Mouse (Mus musculus) gastrocnemius, postnatal 36 days (tissue): ENCODE data around the gene Gli2. TPM values are rescaled to one million over a fixed set of nuclear protein-coding genes. Genes with fewer than 3 reads are reported as not detected.

ENCODE experiments used
- DNase-seq, 2 experiments: peaks; one replicate each; pipeline ENCODE4 v3.0.0; 2022
- intact Hi-C: fragments of 180-260 bp; cut with DNase I; formaldehyde crosslinking; loops from one replicate; pipeline ENCODE4 v1.15.1; 2025
- microRNA-seq, 2 experiments: library from miRNA; unstranded; fragments of <30 nt; microRNA quantifications; one replicate each; pipeline ENCODE4 v1.2.0; 2021
- total RNA-seq, 2 experiments: library from RNA; stranded (reverse); gene quantifications; 2 replicates each; pipeline ENCODE4 v1.2.3; 2021

Gene Gli2
- total RNA-seq, 2 experiments from 2014 or later, result 1.1 to 2.0 TPM

GRCm38 (mm10) chr1:118825467-118826219 is 227.8 kb downstream of the Gli2 start:
- intact Hi-C loops, result no loop called here
- no peak for DNase-seq

GRCm38 (mm10) chr1:118825035-118825434 is 228.4 kb downstream of the Gli2 start:
- no peak for DNase-seq
- intact Hi-C loops, result no loop called here

GRCm38 (mm10) chr1:118822258-118822657 is 231.2 kb downstream of the Gli2 start:
- intact Hi-C loops, result no loop called here
- DNase-seq, result no peak

- no peak for DNase-seq
Measured at GRCm38 (mm10) chr1:118815015-118815414, 238.4 kb downstream of the Gli2 start.

GRCm38 (mm10) chr1:118810336-118810735 is 243.1 kb downstream of the Gli2 start:
- intact Hi-C loops, result no loop called here
- no peak for DNase-seq

More at GRCm38 (mm10) chr1:118815015-118815414, 238.4 kb downstream of the Gli2 start:
- intact Hi-C loops, result no loop called here

GRCm38 (mm10) chr1:118806727-118807126 is 246.7 kb downstream of the Gli2 start:
- intact Hi-C loops, result no loop called here
- no peak for DNase-seq

GRCm38 (mm10) chr1:118802166-118802565 is 251.3 kb downstream of the Gli2 start:
- no peak for DNase-seq
- intact Hi-C loops, result no loop called here

- DNase-seq, result no peak
- intact Hi-C loops, result no loop called here
Measured at GRCm38 (mm10) chr1:118799322-118800116, 253.9 kb downstream of the Gli2 start.

- intact Hi-C loops, result no loop called here
- no peak for DNase-seq
Measured at GRCm38 (mm10) chr1:118795415-118796167, 257.8 kb downstream of the Gli2 start.

GRCm38 (mm10) chr1:118789871-118790270 is 263.5 kb downstream of the Gli2 start:
- no peak for DNase-seq
- intact Hi-C loops, result no loop called here

- intact Hi-C loops, result no loop called here
- DNase-seq, result no peak
Measured at GRCm38 (mm10) chr1:118789468-118789867, 264.0 kb downstream of the Gli2 start.

- intact Hi-C loops, result no loop called here
- no peak for DNase-seq
Measured at GRCm38 (mm10) chr1:118788813-118789212, 264.6 kb downstream of the Gli2 start.

GRCm38 (mm10) chr1:118787486-118787885 is 265.9 kb downstream of the Gli2 start:
- intact Hi-C loops, result no loop called here
- DNase-seq, result no peak

Small RNA genes within 50 kb of the gene (microRNA-seq; reads per million reads assigned to microRNA genes)
- gene Mir6346, result 0 reads per million in 2 experiments
